Mouse (Mus musculus): Measurements from ENCODE around the gene Arvcf. TPM values are rescaled to one million over a fixed set of nuclear protein-coding genes. Genes with fewer than 3 reads are reported as not detected.

The Arvcf gene
- polyA plus RNA-seq, 2 experiments: 18.9 to 33.6 TPM

GRCm38 (mm10) chr16:18405091-18405854, 57.3 kb downstream of the Arvcf start:
- H3K27ac ChIP-seq (replicated peaks; ENCODE audit: low read depth, low read length): no peak overlapping the region
- 83% methylated on average over 13 of the region's 13 CpGs for WGBS
- no peak for TF ChIP-seq POLR2A (IDR thresholded peaks at IDR 0.05; ENCODE audit: borderline replicate concordance, extremely low read depth, insufficient read depth, insufficient read length)
- no peak overlapping the region for H3K9ac ChIP-seq (ENCODE audit: low read depth, low read length, severe bottlenecking)
- H3K36me3 ChIP-seq (ENCODE audit: control insufficient read depth, insufficient read depth, low read length): peaks cover 71% of the 10 kb centered on the region
- ATAC-seq (ENCODE audit: low FRiP score, low read depth): no peak
- peaks cover 5% of the 10 kb centered on the region; the same call in 1 of the 2 replicates for H3K4me1 ChIP-seq (ENCODE audit: control insufficient read depth, insufficient read depth, low read length)
- DNase-seq (ENCODE audit: low spot score): no peak
- no peaks in the 10 kb centered on the region for H3K27me3 ChIP-seq (ENCODE audit: control insufficient read depth, insufficient read depth, low read length)
- no peak overlapping the region for H3K4me3 ChIP-seq (replicated peaks; ENCODE audit: low read length)
- no peak overlapping the region for H3K4me2 ChIP-seq (replicated peaks; ENCODE audit: low read depth, low read length, severe bottlenecking)
- no peaks in the 10 kb centered on the region for H3K9me3 ChIP-seq (ENCODE audit: control insufficient read depth, low read length)

- no peak overlapping the region for H3K27ac ChIP-seq (replicated peaks; ENCODE audit: low read depth, low read length)
Observed at GRCm38 (mm10) chr16:18405876-18406275, 57.9 kb downstream of the Arvcf start.

GRCm38 (mm10) chr16:18406293-18406692, 58.3 kb downstream of the Arvcf start:
- no peak overlapping the region for H3K27ac ChIP-seq (replicated peaks; ENCODE audit: low read depth, low read length)
- TF ChIP-seq POLR2A (IDR thresholded peaks at IDR 0.05; ENCODE audit: borderline replicate concordance, extremely low read depth, insufficient read depth, insufficient read length): no peak
- H3K36me3 ChIP-seq (ENCODE audit: control insufficient read depth, insufficient read depth, low read length): peaks cover 73% of the 10 kb centered on the region
- DNase-seq (ENCODE audit: low spot score) (no peak), ATAC-seq (ENCODE audit: low FRiP score, low read depth) (peak; percentile 35; the same call in 1 of the 2 replicates)
- 6% methylated on average over 2 of the region's 2 CpGs for WGBS
- no peaks in the 10 kb centered on the region; the same call in 1 of the 2 replicates for H3K4me1 ChIP-seq (ENCODE audit: control insufficient read depth, insufficient read depth, low read length)
- no peaks in the 10 kb centered on the region for H3K27me3 ChIP-seq (ENCODE audit: control insufficient read depth, insufficient read depth, low read length)
- no peaks in the 10 kb centered on the region for H3K9me3 ChIP-seq (ENCODE audit: control insufficient read depth, low read length)
- H3K4me3 ChIP-seq (replicated peaks; ENCODE audit: low read length): no peak overlapping the region
- no peak overlapping the region for H3K4me2 ChIP-seq (replicated peaks; ENCODE audit: low read depth, low read length, severe bottlenecking)
- H3K9ac ChIP-seq (ENCODE audit: low read depth, low read length, severe bottlenecking): no peak overlapping the region

More at GRCm38 (mm10) chr16:18405876-18406275, 57.9 kb downstream of the Arvcf start:
- Histone ChIP-seq H3K27me3 (ENCODE audit: control insufficient read depth, insufficient read depth, low read length) (no peaks in the 10 kb centered on the region), H3K4me2 (replicated peaks; ENCODE audit: low read depth, low read length, severe bottlenecking) (no peak overlapping the region), H3K4me3 (replicated peaks; ENCODE audit: low read length) (no peak overlapping the region), H3K4me1 (ENCODE audit: control insufficient read depth, insufficient read depth, low read length) (peaks cover 3% of the 10 kb centered on the region; the same call in 1 of the 2 replicates), H3K36me3 (ENCODE audit: control insufficient read depth, insufficient read depth, low read length) (peaks cover 71% of the 10 kb centered on the region), H3K9me3 (ENCODE audit: control insufficient read depth, low read length) (no peaks in the 10 kb centered on the region), H3K9ac (ENCODE audit: low read depth, low read length, severe bottlenecking) (no peak overlapping the region)
- no peak for ATAC-seq (ENCODE audit: low FRiP score, low read depth)
- DNase-seq (ENCODE audit: low spot score): no peak
- 73% methylated on average over 2 of the region's 2 CpGs for WGBS
- TF ChIP-seq POLR2A (IDR thresholded peaks at IDR 0.05; ENCODE audit: borderline replicate concordance, extremely low read depth, insufficient read depth, insufficient read length): no peak

- Histone ChIP-seq H3K4me3 (replicated peaks; ENCODE audit: low read length) (no peak overlapping the region), H3K27ac (replicated peaks; ENCODE audit: low read depth, low read length) (no peak overlapping the region), H3K9me3 (ENCODE audit: control insufficient read depth, low read length) (no peaks in the 10 kb centered on the region), H3K4me2 (replicated peaks; ENCODE audit: low read depth, low read length, severe bottlenecking) (no peak overlapping the region), H3K4me1 (ENCODE audit: control insufficient read depth, insufficient read depth, low read length) (no peaks in the 10 kb centered on the region; the same call in 1 of the 2 replicates), H3K36me3 (ENCODE audit: control insufficient read depth, insufficient read depth, low read length) (peaks cover 67% of the 10 kb centered on the region), H3K27me3 (ENCODE audit: control insufficient read depth, insufficient read depth, low read length) (no peaks in the 10 kb centered on the region), H3K9ac (ENCODE audit: low read depth, low read length, severe bottlenecking) (no peak overlapping the region)
- 83% methylated on average over 7 of the region's 7 CpGs for WGBS
- DNase-seq (ENCODE audit: low spot score) (no peak), ATAC-seq (ENCODE audit: low FRiP score, low read depth) (no peak)
- TF ChIP-seq POLR2A (IDR thresholded peaks at IDR 0.05; ENCODE audit: borderline replicate concordance, extremely low read depth, insufficient read depth, insufficient read length): no peak
Observed at GRCm38 (mm10) chr16:18407912-18408311, 59.9 kb downstream of the Arvcf start.

GRCm38 (mm10) chr16:18409776-18410175, 61.8 kb downstream of the Arvcf start:
- peaks cover 59% of the 10 kb centered on the region for H3K36me3 ChIP-seq (ENCODE audit: control insufficient read depth, insufficient read depth, low read length)
- H3K27ac ChIP-seq (replicated peaks; ENCODE audit: low read depth, low read length): no peak overlapping the region
- DNase-seq (ENCODE audit: low spot score) (no peak), ATAC-seq (ENCODE audit: low FRiP score, low read depth) (no peak)
- no peak overlapping the region for H3K4me3 ChIP-seq (replicated peaks; ENCODE audit: low read length)
- WGBS: 84% methylated on average over 4 of the region's 4 CpGs
- no peaks in the 10 kb centered on the region for H3K27me3 ChIP-seq (ENCODE audit: control insufficient read depth, insufficient read depth, low read length)
- no peak overlapping the region for H3K9ac ChIP-seq (ENCODE audit: low read depth, low read length, severe bottlenecking)
- TF ChIP-seq POLR2A (IDR thresholded peaks at IDR 0.05; ENCODE audit: borderline replicate concordance, extremely low read depth, insufficient read depth, insufficient read length): no peak
- H3K9me3 ChIP-seq (ENCODE audit: control insufficient read depth, low read length): no peaks in the 10 kb centered on the region
- no peak overlapping the region for H3K4me2 ChIP-seq (replicated peaks; ENCODE audit: low read depth, low read length, severe bottlenecking)
- no peaks in the 10 kb centered on the region; the same call in 1 of the 2 replicates for H3K4me1 ChIP-seq (ENCODE audit: control insufficient read depth, insufficient read depth, low read length)

Measured in limb, embryonic 14.5 days (tissue).